Mouse (Mus musculus) spleen, adult 12 weeks (tissue): ENCODE measurements around the gene Slc25a5.
A peak's percentile ranks its signal among the peaks of the same experiment; 100 is the strongest.
"Not testable (repeated sequence)": the region's sequence is repeated elsewhere in the genome, so short reads cannot be mapped to it uniquely, and the experiment has no call there.

Experiments
- DNase-seq: peaks from one replicate; pipeline ENCODE4 v3.0.0; 2022; ENCODE audit warnings: low spot score

Gene Slc25a5

DNA sequence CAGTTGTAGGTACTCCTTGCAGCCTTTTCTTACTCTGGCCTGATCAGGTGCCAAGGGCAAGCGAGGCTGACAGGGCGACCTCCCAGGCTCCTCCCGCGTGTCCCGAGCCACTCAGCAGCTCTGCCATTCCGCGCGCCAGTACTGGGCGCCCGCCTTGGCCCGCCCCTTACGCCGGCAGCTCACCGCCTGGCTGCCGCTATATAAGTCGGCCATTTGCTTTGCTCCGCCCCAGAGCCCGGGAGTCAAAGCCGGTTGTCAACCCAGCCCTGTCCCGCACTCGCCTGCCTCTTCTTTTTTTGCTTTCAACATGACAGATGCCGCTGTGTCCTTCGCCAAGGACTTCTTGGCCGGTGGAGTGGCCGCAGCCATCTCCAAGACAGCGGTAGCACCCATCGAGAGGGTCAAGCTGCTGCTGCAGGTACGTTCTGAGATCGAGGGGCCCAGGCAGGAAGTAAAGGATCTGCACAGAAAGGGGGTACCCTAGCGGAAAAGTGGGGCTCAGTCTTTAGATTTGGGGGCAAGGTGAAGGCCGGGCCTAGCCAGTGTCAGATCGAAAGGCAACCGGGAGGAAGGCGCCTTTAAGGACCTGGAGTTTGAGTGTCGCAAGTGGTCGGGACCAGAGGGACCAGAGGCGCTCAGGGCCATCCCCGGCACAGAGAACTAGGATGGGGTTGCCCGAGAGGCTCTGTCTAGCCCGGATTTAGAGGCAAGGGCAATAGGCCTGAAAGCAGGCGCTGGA, at the start of gene Slc25a5:
TSS of gene Slc25a5 (plus strand) at position 228 of the 739 bp plus-strand sequence.
- DNase-seq, result peak; percentile 73

DNA sequence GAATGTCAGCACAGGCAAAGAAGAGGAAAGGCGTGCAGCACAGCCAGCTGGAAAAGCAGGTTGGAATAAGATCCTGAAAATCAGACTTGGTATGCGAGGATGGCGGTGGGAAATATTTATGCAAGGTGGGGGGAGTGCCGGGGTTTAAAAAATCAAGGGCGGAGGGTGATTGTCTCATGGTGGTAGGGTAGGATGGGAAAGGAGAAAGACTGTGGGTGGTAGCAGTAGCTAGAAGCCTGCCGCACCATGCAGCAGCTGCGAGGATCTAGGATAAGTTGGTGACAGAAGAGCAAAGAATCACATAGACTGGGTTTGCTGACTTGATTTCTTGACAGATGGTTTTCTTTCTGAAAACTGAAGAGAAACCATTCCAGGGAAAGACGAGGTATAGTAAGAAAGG, 48.7 kb upstream of the Slc25a5 start:
- no peak for DNase-seq

DNA sequence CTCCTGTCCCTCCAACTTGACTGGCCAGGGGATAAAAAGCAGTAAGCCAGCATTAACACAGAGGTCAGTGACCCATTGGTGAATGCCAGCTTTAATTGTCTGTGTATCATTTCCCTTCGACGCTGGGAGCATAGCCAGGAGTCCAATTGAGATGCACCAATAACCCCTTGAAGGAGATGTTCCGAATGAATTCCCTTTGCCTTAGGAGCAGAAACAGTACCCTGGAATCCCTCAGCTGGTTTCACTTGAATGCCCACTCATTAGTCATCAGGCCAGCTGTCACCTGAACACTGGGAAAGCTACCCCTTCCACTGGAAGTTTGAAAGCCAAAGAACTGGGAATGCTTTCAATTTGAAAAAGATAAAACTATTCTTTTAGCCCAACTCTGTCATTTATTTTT, 46.9 kb upstream of the Slc25a5 start:
- no peak for DNase-seq

DNA sequence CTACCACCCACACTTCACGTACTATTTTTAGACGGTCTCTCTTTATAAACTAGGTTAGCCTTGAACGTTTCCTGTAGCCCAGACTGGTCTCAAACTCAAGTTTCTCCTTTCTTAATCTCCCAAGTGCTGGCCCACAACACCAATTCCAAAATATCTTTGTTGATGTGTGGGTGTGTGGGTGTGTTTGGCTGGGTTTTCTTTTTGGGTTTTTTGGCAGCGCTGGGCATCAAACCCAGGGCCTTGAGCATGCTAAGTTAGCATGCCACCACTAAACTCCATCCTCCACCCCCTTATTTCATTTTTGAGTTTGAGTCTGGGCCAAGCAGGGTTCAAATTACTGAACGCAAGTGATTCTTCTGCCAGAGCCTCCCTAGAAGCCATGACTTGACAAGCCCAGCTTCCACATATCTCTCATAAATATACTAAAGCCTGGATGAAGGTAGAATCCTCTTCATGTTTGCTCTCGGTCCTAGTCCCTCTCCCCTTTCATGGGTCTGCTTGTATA, 46.1 kb upstream of the Slc25a5 start:
- DNase-seq, result no peak

DNA sequence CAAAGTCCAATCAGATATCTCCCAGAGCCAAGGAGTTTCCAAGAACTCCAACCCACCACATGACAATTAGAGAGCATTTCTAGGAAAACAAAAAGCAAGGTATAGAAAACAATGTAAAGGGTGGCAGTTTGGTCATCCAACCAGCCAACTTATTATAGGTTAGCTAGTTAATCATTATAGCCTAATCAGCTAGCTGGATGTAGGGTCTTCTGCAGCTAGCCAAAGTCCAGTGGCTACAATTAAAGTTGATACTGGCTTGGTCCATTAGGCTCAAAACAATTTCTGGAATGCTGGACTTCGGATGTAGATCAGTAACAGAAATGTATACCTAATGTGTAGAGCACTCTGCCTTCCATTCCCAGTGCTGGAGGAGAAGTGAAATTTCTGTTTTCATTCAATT, 44.9 kb upstream of the Slc25a5 start:
- no peak for DNase-seq

DNA sequence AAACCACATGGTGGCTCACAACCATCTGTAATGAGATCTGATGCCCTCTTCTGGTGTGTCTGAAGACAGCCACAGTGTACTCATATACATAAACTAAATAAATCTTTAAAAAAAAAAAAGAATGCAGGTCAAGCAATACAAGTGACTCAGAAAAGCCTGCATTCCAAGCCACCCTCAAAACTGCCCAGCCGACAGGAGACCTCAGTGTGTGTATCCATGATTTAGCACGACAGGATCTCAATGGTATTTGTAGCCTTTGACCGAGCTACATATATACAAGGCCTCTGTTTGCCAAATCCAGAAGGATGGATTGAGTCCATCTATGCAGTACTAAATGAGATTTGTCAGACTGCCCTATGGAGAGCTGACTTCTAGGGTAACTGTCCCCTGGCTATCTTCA, 42.9 kb upstream of the Slc25a5 start:
- DNase-seq, result no peak

DNA sequence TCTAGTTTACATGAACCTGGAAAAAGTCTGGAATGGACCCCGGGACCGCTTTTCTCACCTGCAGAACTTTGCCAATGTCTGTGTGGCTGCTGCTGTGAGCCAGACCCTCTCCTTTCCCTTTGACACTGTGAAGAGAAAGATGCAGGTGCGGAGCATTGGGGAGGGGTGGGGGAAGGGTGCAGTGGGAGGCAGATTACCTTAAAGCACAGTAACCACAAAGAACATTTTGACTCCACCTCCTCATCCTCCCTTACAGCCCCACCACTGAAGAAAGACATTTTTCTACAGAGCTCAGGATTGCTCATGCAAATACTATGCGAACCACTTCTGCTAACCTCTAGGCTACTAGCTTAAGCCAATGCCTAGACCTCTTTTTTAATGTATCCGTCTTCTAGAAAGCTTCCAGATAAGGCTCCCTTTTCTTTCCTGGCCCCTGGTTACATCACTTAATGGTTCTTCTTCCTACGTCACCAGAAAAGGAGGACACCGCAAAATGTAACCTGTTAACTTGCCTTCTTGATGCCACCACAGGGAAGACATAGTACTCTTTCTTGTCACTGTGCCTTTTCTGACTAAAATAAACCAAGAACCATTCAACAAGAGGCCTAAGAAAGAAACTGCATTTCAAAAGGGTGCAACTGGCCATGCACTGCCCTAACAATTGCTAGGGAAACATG, 37.5 kb upstream of the Slc25a5 start:
- no peak for DNase-seq

DNA sequence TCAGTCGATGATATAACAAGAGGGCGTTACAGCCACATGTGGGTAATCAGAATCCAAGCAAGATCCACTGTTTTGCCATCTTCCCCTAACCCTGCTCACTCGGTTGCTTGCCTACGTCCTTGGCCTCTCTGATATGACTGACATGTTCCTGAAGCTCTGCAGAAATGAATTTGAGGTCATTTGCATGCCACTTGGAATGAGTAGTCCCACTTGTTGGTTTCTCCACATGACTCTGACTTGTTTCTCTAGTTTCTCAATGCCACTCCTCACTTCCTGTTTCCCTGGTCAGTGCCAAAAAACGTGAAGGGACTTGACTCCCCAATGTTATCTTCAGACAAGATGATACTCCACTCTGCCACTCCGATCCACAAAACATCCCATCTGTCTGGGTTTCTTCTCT, 36.9 kb upstream of the Slc25a5 start:
- no peak for DNase-seq

DNA sequence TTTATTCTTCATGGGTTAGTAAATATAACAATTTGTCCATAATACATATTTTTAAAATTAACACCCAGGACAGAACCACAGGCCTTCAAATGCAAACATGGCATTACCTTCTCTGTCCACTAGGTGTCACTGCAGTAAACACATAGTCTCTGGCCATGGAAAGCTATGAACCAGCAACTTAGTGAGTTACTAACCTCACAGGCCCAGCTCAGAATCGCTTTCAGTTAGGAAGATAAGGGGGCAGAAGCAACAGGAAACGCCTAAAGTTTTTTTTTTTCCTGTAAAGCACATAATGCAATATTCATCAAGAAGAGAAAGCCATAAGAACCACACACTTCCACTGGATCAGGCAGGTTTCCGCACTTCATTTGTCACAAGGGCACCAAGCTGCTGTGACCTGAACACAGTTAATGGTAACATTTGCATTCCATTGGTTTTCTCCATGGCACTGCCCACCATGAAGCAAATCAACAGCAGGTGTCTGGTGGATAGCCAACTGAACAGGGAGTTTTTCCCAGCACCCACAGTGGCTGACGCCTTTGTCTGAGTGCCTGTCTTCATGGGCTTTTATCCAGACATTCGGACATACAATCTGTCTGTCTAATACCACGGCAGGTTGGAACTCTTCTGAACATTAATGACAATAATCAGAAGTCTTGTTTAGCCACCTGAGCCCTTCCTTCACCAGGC, 34.4 kb upstream of the Slc25a5 start:
- DNase-seq, result peak; percentile 22

DNA sequence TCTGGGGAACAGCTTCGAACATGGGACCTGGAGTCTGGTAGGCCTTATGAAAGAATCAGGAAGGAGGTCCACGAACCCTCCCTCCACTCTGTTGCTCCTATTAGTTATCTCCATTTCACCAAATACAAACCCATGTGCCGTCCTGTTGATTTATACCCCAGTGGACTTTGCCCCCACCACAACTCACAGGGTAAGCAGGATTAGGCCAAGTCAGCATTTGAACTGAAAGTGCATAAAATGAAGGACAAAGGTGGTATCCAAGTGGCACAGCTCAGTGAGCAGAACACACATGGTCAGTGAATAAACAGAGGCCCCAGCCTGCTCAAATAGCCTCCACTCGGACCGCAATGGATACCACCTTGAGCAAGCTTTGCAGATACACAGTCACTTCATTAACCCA, 33.2 kb upstream of the Slc25a5 start:
- DNase-seq, result no peak

DNA sequence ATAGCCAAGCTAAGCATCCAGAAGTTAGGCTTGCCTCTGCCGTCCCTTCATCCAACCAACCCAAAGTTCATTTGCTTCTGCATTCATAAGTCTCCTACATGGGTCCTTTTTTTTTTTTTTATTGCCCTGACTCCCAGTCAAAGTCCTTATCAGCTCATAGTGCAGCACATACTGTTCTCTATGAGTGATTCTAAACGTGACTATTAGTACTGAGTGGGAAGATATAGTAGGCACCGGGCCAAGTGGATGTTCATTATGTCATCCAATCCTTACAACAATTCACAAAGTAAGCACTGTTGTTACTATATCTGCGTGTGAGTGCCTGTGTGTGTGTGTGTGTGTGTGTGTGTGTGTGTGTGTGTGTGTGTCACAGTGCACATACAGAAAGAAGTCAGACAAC, 32.6 kb upstream of the Slc25a5 start:
- DNase-seq, result no peak

DNA sequence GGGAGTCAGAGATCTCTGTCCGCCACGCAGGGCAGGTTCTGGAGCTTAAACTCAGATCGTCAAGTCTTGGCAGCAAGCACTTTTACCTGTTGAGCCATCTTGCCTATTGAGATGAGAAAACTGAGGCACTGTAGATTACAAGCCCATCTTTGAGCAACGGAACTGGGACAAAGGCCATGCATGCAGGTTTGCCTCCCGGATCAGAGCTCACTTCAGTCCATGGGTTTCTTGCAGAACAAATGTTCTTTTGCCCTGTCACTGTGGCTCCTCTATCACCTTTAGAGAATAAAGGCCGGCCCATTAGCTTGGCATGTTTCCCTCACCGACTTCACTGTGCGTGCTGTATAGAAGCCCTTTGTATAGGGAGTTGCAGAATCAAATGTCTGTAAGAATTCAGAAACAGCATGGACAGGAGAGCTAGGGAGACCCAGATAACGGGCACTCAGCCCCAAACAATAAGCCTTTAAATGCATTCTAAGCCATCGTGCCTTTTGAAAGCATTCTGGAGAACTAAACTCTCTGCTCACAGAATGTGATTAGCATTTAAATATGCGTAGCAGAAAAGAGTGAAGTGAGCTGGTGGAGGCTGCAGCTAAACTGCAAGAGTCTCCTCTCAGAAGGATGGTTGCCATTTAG, 32.0 kb upstream of the Slc25a5 start:
- no peak for DNase-seq

DNA sequence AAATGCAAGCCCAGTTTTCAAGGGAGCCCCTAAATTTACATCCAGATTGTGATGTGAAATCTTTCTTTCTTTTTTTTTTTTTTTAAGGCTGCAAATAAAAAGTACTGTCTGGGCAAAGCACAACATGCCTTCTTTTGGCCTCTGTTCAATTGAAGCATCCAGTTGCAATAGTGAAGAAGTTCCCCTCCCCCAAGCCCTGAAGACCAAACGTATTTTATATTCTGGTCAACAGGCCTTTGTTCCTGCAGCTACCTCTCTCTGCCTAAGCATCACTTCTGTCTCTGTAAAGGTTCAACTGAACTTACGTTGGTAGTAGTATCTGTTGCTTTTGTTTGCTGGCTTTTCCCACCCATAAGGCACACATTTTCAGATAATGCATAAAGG, 31.5 kb upstream of the Slc25a5 start:
- no peak for DNase-seq

DNA sequence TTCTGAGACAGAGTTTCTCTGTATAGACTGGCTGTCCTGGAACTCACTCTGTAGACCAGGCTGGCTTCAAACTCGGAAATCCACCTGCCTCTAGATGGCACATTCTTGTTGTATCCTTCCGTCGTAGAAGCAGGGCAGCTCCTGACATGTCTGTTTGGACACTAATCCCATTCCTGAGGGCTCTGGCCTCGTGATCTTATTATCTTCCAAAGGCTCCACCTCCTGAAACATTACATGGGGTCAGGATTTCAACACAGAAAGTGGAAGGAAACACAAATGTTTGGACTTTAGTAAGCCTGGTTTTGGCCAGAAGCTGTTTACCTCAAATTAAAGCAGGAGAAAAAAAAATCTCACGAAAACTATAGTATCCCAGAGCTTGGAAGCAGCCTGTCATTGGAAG, 28.1 kb upstream of the Slc25a5 start:
- no peak for DNase-seq

DNA sequence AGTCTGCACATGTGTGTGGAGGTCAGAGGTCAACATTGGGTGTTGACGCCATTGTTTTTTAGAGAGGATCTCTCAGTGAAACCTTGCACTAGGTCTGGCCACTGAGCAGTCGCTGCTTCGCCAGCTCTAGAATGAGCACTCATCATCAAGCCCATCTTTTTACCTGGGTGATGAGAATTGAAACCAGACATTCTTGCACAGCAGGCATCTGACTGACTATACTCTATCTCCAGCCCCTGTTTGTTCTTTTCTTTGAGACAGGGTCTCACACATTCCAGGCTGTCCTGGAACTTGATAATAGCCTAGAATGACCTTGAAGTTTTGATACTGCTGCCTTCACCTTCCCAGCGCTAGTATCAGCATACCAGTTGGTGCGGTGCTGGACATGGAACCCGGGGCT, 22.9 kb upstream of the Slc25a5 start:
- no peak for DNase-seq

DNA sequence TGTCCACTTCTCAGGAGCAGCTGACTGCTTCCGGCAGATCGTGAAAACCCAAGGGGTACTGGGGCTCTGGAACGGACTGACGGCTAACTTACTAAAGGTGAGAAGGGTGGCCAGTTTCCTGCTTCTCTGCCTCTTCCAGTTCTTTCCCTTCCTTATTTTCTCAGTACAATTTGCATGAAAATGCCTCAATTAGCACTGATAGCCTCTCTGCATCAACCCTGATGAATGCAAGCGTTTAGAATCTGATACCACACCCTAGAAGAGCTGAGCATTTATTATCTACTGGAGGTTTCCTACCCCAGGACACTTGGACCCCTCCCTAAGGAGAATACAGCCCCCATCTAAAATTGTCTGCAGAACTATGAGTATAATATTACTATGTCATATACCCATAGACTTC, 19.9 kb upstream of the Slc25a5 start:
- no peak for DNase-seq

DNA sequence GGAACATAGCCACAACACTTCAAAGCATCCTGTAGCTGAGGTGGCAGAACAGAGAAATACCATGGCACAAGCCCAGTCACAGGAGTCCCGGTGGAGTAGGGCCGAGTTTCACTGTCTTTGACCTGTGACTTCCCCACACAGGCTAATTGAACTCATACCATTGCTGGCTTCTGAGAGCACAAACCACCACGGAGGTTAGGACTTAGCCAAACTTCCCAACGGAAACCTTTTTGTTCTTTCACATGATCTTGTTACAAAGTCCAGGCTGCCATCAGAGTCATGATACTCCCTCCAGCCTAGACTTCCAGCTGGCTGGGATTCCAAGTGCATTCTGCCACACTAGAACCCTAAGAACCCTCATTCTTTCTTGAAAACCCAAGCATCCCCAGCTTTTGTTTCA, 17.8 kb upstream of the Slc25a5 start:
- DNase-seq, result no peak

DNA sequence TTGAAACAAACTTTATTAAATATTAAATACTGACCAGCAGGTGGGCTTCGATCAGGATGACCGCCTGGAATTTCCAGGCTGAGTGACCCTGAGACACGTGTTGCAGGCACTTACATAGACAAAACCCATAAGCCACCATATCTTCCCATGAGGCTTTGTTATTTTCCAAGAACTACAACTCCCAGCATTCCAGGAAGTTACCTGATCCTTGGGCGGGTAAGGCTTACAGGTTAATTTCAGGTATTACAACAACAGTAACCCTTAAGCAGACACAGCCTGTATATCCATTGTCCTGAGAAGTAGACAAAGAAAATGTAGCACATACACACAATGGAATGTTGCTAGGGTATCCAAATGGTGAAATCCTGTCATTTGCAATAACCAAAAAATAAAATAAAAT, 6.1 kb upstream of the Slc25a5 start:
- no peak for DNase-seq

DNA sequence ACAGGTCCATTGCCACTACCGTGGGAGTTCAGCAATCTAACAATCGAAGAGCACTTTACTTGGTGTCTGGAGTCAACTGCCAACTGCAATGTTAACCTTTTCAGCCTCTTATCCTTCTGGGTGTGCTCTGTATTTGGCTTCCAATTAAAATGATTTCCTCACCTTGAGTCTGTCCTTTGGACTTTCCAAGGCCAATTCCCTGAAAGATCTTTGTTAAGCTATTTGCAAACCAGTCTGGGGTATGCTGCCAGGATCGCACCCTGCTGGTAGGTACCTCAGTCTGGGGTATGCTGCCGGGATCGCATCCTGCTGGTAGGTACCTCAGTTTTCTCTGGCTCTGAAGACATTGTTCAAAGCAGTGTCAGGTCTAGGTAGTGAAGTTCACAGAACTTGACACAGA, 880 bp upstream of the Slc25a5 start:
- no peak for DNase-seq

DNA sequence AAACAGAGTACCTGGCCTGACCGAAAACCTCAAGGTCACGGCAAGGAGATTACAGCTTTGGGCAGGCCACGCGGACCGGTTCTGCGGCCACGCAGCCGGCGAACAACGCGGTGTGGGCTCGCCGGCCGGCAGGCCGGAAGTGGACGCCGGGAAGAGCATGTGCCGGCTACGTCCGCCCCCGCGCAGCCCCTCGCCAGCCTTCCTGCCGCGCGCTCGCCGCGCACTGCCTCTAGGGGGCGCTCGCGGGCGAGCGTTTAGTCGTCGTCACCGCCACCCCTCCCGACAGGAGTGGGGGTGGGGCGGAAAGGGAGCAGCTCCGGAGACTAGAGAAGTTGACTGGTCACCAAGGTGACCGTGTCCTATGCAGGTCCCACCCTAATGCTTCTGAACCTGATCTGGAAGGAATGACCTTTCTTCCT, 721 bp downstream of the Slc25a5 start:
- DNase-seq, result peak; percentile 75

DNA sequence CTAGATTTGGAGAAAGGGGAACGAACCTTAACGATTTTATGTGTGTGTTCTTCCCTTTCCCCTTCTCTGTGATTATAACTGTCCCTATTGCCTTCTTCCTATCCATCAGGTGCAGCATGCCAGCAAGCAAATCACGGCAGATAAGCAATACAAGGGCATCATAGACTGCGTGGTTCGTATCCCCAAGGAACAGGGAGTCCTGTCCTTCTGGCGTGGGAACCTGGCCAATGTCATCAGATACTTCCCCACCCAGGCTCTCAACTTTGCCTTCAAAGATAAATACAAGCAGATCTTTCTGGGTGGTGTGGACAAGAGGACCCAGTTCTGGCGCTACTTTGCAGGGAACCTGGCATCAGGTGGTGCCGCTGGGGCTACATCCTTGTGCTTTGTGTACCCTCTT, 1.3 kb downstream of the Slc25a5 start:
- not testable (repeated sequence) for DNase-seq

DNA sequence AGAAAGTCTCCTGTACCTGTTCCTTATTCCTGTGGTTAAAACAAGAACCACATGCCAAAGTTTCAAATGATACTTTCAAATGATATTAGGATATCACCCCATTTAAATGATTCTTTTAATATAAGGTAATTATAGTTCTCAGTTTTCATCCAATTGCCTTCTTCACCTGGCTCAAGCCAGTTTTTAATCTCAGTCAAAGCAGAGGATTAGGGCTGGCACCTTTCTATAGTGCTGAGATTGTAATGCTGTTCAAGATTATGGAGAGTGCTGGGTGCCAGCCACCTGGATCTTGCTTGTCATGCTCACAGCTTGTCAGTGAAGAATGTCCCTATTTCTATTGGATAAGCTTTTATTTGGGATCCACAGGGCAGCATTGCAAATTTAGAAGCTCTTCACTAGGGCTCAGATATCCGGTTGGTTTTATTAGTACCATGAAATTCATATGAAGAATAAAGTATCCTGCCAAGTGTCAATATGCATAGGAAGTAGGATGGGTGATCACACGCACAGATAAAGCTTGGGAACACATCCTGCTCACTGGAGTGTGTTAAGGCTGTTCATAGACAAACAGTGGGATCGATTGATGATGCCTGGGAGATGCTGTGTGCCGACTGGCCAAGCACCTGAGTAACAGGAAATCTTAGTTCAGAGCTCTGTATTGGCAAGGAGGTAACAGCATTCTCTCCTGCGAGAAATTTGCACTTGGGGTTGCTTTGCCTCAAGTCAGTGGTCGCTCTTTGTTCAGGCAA, 3.9 kb downstream of the Slc25a5 start:
- DNase-seq, result no peak
